ENCODE assay signal across 8 mouse cellular contexts in genomic region chr1:151428263-151429221, GRCm38 (mm10). TPM values are rescaled to one million over a fixed set of nuclear protein-coding genes. Genes with fewer than 3 reads are reported as not detected.
A peak's percentile ranks its signal among the peaks of the same experiment; 100 is the strongest.
DNase-seq lines count a peak whose midpoint lies in the region; ATAC-seq lines count a peak whose summit lies in the region.

TSS of gene Swt1 (minus strand) at chr1:151428455.
TSS of gene Trmt1l (plus strand) at chr1:151428542.

- peak; percentile 98 for DNase-seq in MEL-GATA-1-ER (ENCODE audit: extremely low read depth, low read depth)
- DNase-seq in cerebellum, adult 8-10 months = peak; percentile 98
- DNase-seq in forelimb bud, embryonic 11.5 days (ENCODE audit: low read depth, low spot score) = peak; percentile 99
- peak; percentile 98 for DNase-seq in layer of hippocampus, adult 9-10 months (ENCODE audit: low spot score)
- peak; percentile 76 for DNase-seq in ovary, postnatal 10 days (ENCODE audit: low spot score)
- peak; percentile 87 to 90 for DNase-seq in thymus, postnatal 10 days (ENCODE audit: low spot score in 2 of 2)

- no peaks in the 10 kb centered on the region for H3K9me3 ChIP-seq in lung, embryonic 16.5 days (ENCODE audit: control insufficient read depth, low read length)

- H3K4me2 ChIP-seq in lung, embryonic 16.5 days (ENCODE audit: low read depth, low read length) = peak within 1 kb of the TSS; percentile 74

- H3K36me3 ChIP-seq in lung, embryonic 16.5 days (ENCODE audit: control insufficient read depth, insufficient read depth, low read length) = no peaks in the 10 kb centered on the region; the same call in 1 of the 2 replicates

- whole genome bisulfite sequencing in lung, embryonic 16.5 days = under 1% methylated on average over 73 of the region's 74 CpGs

- peak; percentile 98 for ATAC-seq in hematopoietic stem cell, adult 5-6 weeks (replicated peaks in 1 of 2; ENCODE audit: insufficient read depth in 1 of 2, low FRiP score in 2 of 2, low TSS enrichment in 1 of 2, low read depth in 1 of 2, poor library complexity in 2 of 2, severe bottlenecking in 2 of 2)
- ATAC-seq in lung, embryonic 16.5 days (ENCODE audit: low read depth) = peak; percentile 99

- H3K27ac ChIP-seq in lung, embryonic 16.5 days (ENCODE audit: low read length) = peak within 1 kb of the TSS; percentile 97

- H3K4me3 ChIP-seq in lung, embryonic 16.5 days (ENCODE audit: low read length) = peak within 1 kb of the TSS; percentile 97

- peak within 1 kb of the TSS; percentile 98 for H3K9ac ChIP-seq in lung, embryonic 16.5 days (ENCODE audit: low read length)

- peaks cover 15% of the 10 kb centered on the region for H3K4me1 ChIP-seq in lung, embryonic 16.5 days (replicated peaks; ENCODE audit: control insufficient read depth, insufficient read depth, low read length)

- no peaks in the 10 kb centered on the region for H3K27me3 ChIP-seq in lung, embryonic 16.5 days (ENCODE audit: control insufficient read depth, insufficient read depth, low read depth, low read length)

RNA-seq across cellular contexts. Expression of gene Swt1, which starts in this region (rescaled TPM):
- total RNA-seq in hematopoietic stem cell, adult 5-6 weeks (2017) = 32.6 and 34.1 TPM in 2 replicates
- 32.0 and 38.7 TPM in 2 replicates for polyA plus RNA-seq in lung, embryonic 16.5 days (2015; fragmentation: Nextera tagmentation; extraction: Ambion mirVana)

RNA-seq across cellular contexts. Expression of gene Trmt1l, which starts in this region (rescaled TPM):
- total RNA-seq in hematopoietic stem cell, adult 5-6 weeks (2017) = 28.9 and 32.6 TPM in 2 replicates
- polyA plus RNA-seq in lung, embryonic 16.5 days (2015; fragmentation: Nextera tagmentation; extraction: Ambion mirVana) = 39.9 and 41.7 TPM in 2 replicates

Comparison
In these comparisons a context has a peak if more than half of its experiments do, and no peak if none do; other contexts are left out.
1. Peak in every context shown above with its lines: DNase-seq, ATAC-seq, H3K4me3 ChIP-seq and H3K27ac ChIP-seq.